Comparison of ENCODE assay signal across 8 mouse cellular contexts in genomic region chr3:107273820-107274219, GRCm38 (mm10). TPM values are rescaled to one million over a fixed set of nuclear protein-coding genes. Genes with fewer than 3 reads are reported as not detected.
DNase-seq lines count a peak whose midpoint lies in the region; ATAC-seq lines count a peak whose summit lies in the region.

No protein-coding gene starts in this region.

- peaks cover 6% of the 10 kb centered on the region for H3K4me1 ChIP-seq in kidney, embryonic 15.5 days
- 0 out of 2 replicates have a peak, but pooled peaks cover 3% of the 10 kb centered on the region for H3K4me1 ChIP-seq in limb, embryonic 12.5 days (replicated peaks)
- H3K4me1 ChIP-seq in midbrain, embryonic 15.5 days: no peaks in the 10 kb centered on the region

- no peak overlapping the region for H3K27ac ChIP-seq in kidney, embryonic 15.5 days
- H3K27ac ChIP-seq in limb, embryonic 12.5 days: no peak overlapping the region
- no peak overlapping the region for H3K27ac ChIP-seq in midbrain, embryonic 15.5 days

- no peak for ATAC-seq in kidney, embryonic 15.5 days (replicated peaks; ENCODE audit: low FRiP score)
- peak; percentile 92 for ATAC-seq in common myeloid progenitor, adult 5-6 weeks (replicated peaks; ENCODE audit: low read depth, poor library complexity, severe bottlenecking)
- peak; percentile 74; the same call in 1 of the 2 replicates for ATAC-seq in limb, embryonic 12.5 days (ENCODE audit: insufficient number of reproducible peaks, insufficient read depth, low FRiP score, low TSS enrichment, low read depth)
- ATAC-seq in midbrain, embryonic 15.5 days (replicated peaks): peak; percentile 76

- 12% methylated on average over 3 of the region's 3 CpGs for WGBS in kidney, embryonic 15.5 days
- 12% methylated on average over 3 of the region's 3 CpGs for WGBS in limb, embryonic 12.5 days
- WGBS in midbrain, embryonic 15.5 days: 14% methylated on average over 3 of the region's 3 CpGs

- no peaks in the 10 kb centered on the region for H3K27me3 ChIP-seq in kidney, embryonic 15.5 days
- 0 out of 2 replicates have a peak, but pooled peaks cover 5% of the 10 kb centered on the region for H3K27me3 ChIP-seq in limb, embryonic 12.5 days
- no peaks in the 10 kb centered on the region for H3K27me3 ChIP-seq in midbrain, embryonic 15.5 days (replicated peaks)

- no peak overlapping the region for H3K4me3 ChIP-seq in kidney, embryonic 15.5 days (replicated peaks)
- no peak overlapping the region for H3K4me3 ChIP-seq in limb, embryonic 12.5 days (replicated peaks)
- H3K4me3 ChIP-seq in midbrain, embryonic 15.5 days: no peak overlapping the region

- H3K36me3 ChIP-seq in kidney, embryonic 15.5 days: no peaks in the 10 kb centered on the region
- H3K36me3 ChIP-seq in limb, embryonic 12.5 days: no peaks in the 10 kb centered on the region
- no peaks in the 10 kb centered on the region for H3K36me3 ChIP-seq in midbrain, embryonic 15.5 days (replicated peaks)

- no peak overlapping the region for H3K9ac ChIP-seq in kidney, embryonic 15.5 days
- H3K9ac ChIP-seq in limb, embryonic 12.5 days (replicated peaks): no peak overlapping the region
- no peak overlapping the region for H3K9ac ChIP-seq in midbrain, embryonic 15.5 days

- H3K9me3 ChIP-seq in kidney, embryonic 15.5 days (replicated peaks): no peaks in the 10 kb centered on the region
- no peaks in the 10 kb centered on the region for H3K9me3 ChIP-seq in limb, embryonic 12.5 days
- H3K9me3 ChIP-seq in midbrain, embryonic 15.5 days: no peaks in the 10 kb centered on the region

- H3K4me2 ChIP-seq in kidney, embryonic 15.5 days: no peak overlapping the region
- H3K4me2 ChIP-seq in limb, embryonic 12.5 days: no peak overlapping the region
- H3K4me2 ChIP-seq in midbrain, embryonic 15.5 days: no peak overlapping the region

- DNase-seq in kidney, adult 11 months: peak; percentile 40
- peak; percentile 51 for DNase-seq in gastrocnemius, postnatal 10 days
- peak; percentile 74 for DNase-seq in kidney, adult 18-20 months
- peak; percentile 13 to 47 for DNase-seq in spleen, adult 18-20 months

RNA-seq across cellular contexts. Expression of gene Lamtor5, which starts 4.8 kb away (rescaled TPM):
- polyA plus RNA-seq in kidney, embryonic 15.5 days (2015; fragmentation: Nextera tagmentation; extraction: Ambion mirVana): 192 and 199 TPM in 2 replicates
- 34.1 and 35.0 TPM in 2 replicates for total RNA-seq in common myeloid progenitor, adult 5-6 weeks (2017)
- total RNA-seq in gastrocnemius, postnatal 10 days (2021): 10 to 100 TPM; 50.5 to 53.2 TPM
- 172 and 173 TPM in 2 replicates for polyA plus RNA-seq in limb, embryonic 12.5 days (2016; fragmentation: Nextera tagmentation; extraction: Ambion mirVana)
- polyA plus RNA-seq in midbrain, embryonic 15.5 days (2015; fragmentation: Nextera tagmentation; extraction: Ambion mirVana): 177 and 189 TPM in 2 replicates

RNA-seq across cellular contexts. Expression of gene Slc16a4, which starts 17.2 kb away (rescaled TPM):
- 8.3 and 9.8 TPM in 2 replicates for polyA plus RNA-seq in kidney, embryonic 15.5 days (2015; fragmentation: Nextera tagmentation; extraction: Ambion mirVana)
- 0.92 and 1.1 TPM in 2 replicates for total RNA-seq in common myeloid progenitor, adult 5-6 weeks (2017)
- under 1 TPM; 0.16 to 0.18 TPM for total RNA-seq in gastrocnemius, postnatal 10 days (2021)
- polyA plus RNA-seq in limb, embryonic 12.5 days (2016; fragmentation: Nextera tagmentation; extraction: Ambion mirVana): 6.1 and 6.8 TPM in 2 replicates
- 2.3 and 2.8 TPM in 2 replicates for polyA plus RNA-seq in midbrain, embryonic 15.5 days (2015; fragmentation: Nextera tagmentation; extraction: Ambion mirVana)

RNA-seq across cellular contexts. Expression of gene Prok1, which starts 34.3 kb away (rescaled TPM):
- polyA plus RNA-seq in kidney, embryonic 15.5 days (2015; fragmentation: Nextera tagmentation; extraction: Ambion mirVana): not detected in 2 replicates
- total RNA-seq in common myeloid progenitor, adult 5-6 weeks (2017): not detected in 2 replicates
- total RNA-seq in gastrocnemius, postnatal 10 days (2021): under 1 TPM; 0.07 to 0.14 TPM
- polyA plus RNA-seq in limb, embryonic 12.5 days (2016; fragmentation: Nextera tagmentation; extraction: Ambion mirVana): 0.20 TPM in 1 of 2 replicates, not detected in the other
- polyA plus RNA-seq in midbrain, embryonic 15.5 days (2015; fragmentation: Nextera tagmentation; extraction: Ambion mirVana): 0.08 and 0.10 TPM in 2 replicates

RNA-seq across cellular contexts. Expression of gene A630076J17Rik, which starts 43.4 kb away (rescaled TPM):
- not detected in 2 replicates for polyA plus RNA-seq in kidney, embryonic 15.5 days (2015; fragmentation: Nextera tagmentation; extraction: Ambion mirVana)
- total RNA-seq in common myeloid progenitor, adult 5-6 weeks (2017): not detected in 2 replicates
- not detected for total RNA-seq in gastrocnemius, postnatal 10 days (2021)
- not detected in 2 replicates for polyA plus RNA-seq in limb, embryonic 12.5 days (2016; fragmentation: Nextera tagmentation; extraction: Ambion mirVana)
- polyA plus RNA-seq in midbrain, embryonic 15.5 days (2015; fragmentation: Nextera tagmentation; extraction: Ambion mirVana): not detected in 2 replicates

RNA-seq across cellular contexts. Expression of gene Cym, which starts 52.3 kb away (rescaled TPM):
- 0.17 TPM in 1 of 2 replicates, not detected in the other for polyA plus RNA-seq in kidney, embryonic 15.5 days (2015; fragmentation: Nextera tagmentation; extraction: Ambion mirVana)
- not detected in 2 replicates for total RNA-seq in common myeloid progenitor, adult 5-6 weeks (2017)
- under 1 TPM in 1 of 2 experiments, not detected in 1; 0.20 TPM for total RNA-seq in gastrocnemius, postnatal 10 days (2021)
- not detected in 2 replicates for polyA plus RNA-seq in limb, embryonic 12.5 days (2016; fragmentation: Nextera tagmentation; extraction: Ambion mirVana)
- polyA plus RNA-seq in midbrain, embryonic 15.5 days (2015; fragmentation: Nextera tagmentation; extraction: Ambion mirVana): 0.27 TPM in 1 of 2 replicates, not detected in the other
